Mouse (Mus musculus) heart, embryonic 15.5 days (tissue): ENCODE measurements around the gene Ksr1. TPM values are rescaled to one million over a fixed set of nuclear protein-coding genes. Genes with fewer than 3 reads are reported as not detected.

ENCODE experiments used
- ATAC-seq: fragments of 200-750 bp; cut with Nextera tagmentation; replicated peaks from 2 replicates; pipeline ENCODE4 v1.8.0; 2017; ENCODE audit warnings: low read depth, moderate TSS enrichment; ENCODE audit not compliant: insufficient number of reproducible peaks, insufficient read depth, low FRiP score
- H3K27ac ChIP-seq: fragments of 300-500 bp; sonication (generic); 2 replicates; pipeline ENCODE4 v1.5.1; 2015; ENCODE audit warnings: mild to moderate bottlenecking, inconsistent platforms
- H3K27me3 ChIP-seq: fragments of 300-500 bp; sonication (generic); 2 replicates; pipeline ENCODE4 v1.6.1; 2015; ENCODE audit warnings: inconsistent platforms
- H3K36me3 ChIP-seq: fragments of 300-500 bp; sonication (generic); 2 replicates; pipeline ENCODE4 v1.6.1; 2015; ENCODE audit warnings: mild to moderate bottlenecking, inconsistent platforms
- H3K4me1 ChIP-seq: fragments of 300-500 bp; sonication (generic); replicated peaks from 2 replicates; pipeline ENCODE4 v1.6.1; 2015; ENCODE audit warnings: inconsistent platforms
- H3K4me2 ChIP-seq: fragments of 300-500 bp; sonication (generic); 2 replicates; pipeline ENCODE4 v1.6.1; 2015; ENCODE audit warnings: inconsistent platforms, mild to moderate bottlenecking, moderate library complexity
- H3K4me3 ChIP-seq: fragments of 300-500 bp; sonication (generic); 2 replicates; pipeline ENCODE4 v1.5.1; 2015; ENCODE audit warnings: mild to moderate bottlenecking, inconsistent platforms
- H3K9ac ChIP-seq: fragments of 300-500 bp; sonication (generic); 2 replicates; pipeline ENCODE4 v1.6.1; 2015; ENCODE audit warnings: mild to moderate bottlenecking, inconsistent platforms
- H3K9me3 ChIP-seq: fragments of 300-500 bp; sonication (generic); replicated peaks from 2 replicates; pipeline ENCODE4 v1.6.1; 2016; ENCODE audit warnings: inconsistent platforms
- WGBS: fragments of 180-500 bp; shearing (Covaris S2); methylation state at CpG from one replicate; pipeline ENCODE4 v1.1.7; 2015; ENCODE audit warnings: mixed read lengths; 5-methylcytosine and 5-hydroxymethylcytosine counted together
- polyA plus RNA-seq: library from polyadenylated mRNA; unstranded; fragments of >200 nt; fragmentation: Nextera tagmentation; extraction: Ambion mirVana; gene quantifications from 2 replicates; pipeline ENCODE4 v1.2.1, GENCODE M21; 2015

The Ksr1 gene
- polyA plus RNA-seq, 1 experiment from 2014 or later, result 3.2 TPM

- peaks cover 36% of the 10 kb centered on the region for H3K4me1 ChIP-seq
- no peak overlapping the region for H3K27ac ChIP-seq
- WGBS, result 78% methylated on average over 3 of the region's 3 CpGs
- ATAC-seq, result no peak; the same call in 1 of the 2 replicates
- H3K4me2 ChIP-seq, result no peak overlapping the region
- H3K27me3 ChIP-seq, result no peaks in the 10 kb centered on the region
- no peaks in the 10 kb centered on the region for H3K9me3 ChIP-seq
- H3K4me3 ChIP-seq, result no peak overlapping the region
- no peak overlapping the region for H3K9ac ChIP-seq
- no peaks in the 10 kb centered on the region for H3K36me3 ChIP-seq
These were observed 26.1 kb downstream of the Ksr1 start for GRCm38 (mm10) chr11:79120087-79120486.

GRCm38 (mm10) chr11:79118918-79119377 lies 27.3 kb downstream of the Ksr1 start:
- 67% methylated on average over 5 of the region's 5 CpGs for WGBS
- Histone ChIP-seq H3K27ac (no peak overlapping the region), H3K27me3 (no peaks in the 10 kb centered on the region), H3K9ac (no peak overlapping the region), H3K4me1 (peaks cover 41% of the 10 kb centered on the region), H3K4me2 (no peak overlapping the region), H3K36me3 (no peaks in the 10 kb centered on the region), H3K4me3 (no peak overlapping the region), H3K9me3 (no peaks in the 10 kb centered on the region)
- ATAC-seq, result no peak

GRCm38 (mm10) chr11:79116665-79117064 lies 29.5 kb downstream of the Ksr1 start:
- ATAC-seq, result no peak
- Histone ChIP-seq H3K9me3 (no peaks in the 10 kb centered on the region), H3K36me3 (no peaks in the 10 kb centered on the region), H3K4me3 (no peak overlapping the region), H3K4me1 (peaks cover 41% of the 10 kb centered on the region), H3K27ac (no peak overlapping the region), H3K9ac (no peak overlapping the region), H3K27me3 (no peaks in the 10 kb centered on the region), H3K4me2 (no peak overlapping the region)
- WGBS, result 35% methylated on average over 9 of the region's 9 CpGs

GRCm38 (mm10) chr11:79115659-79116058 lies 30.5 kb downstream of the Ksr1 start:
- H3K4me3 ChIP-seq, result no peak overlapping the region
- 71% methylated on average over 8 of the region's 8 CpGs for WGBS
- no peak overlapping the region for H3K9ac ChIP-seq
- no peaks in the 10 kb centered on the region for H3K9me3 ChIP-seq
- no peak overlapping the region for H3K27ac ChIP-seq
- no peaks in the 10 kb centered on the region for H3K27me3 ChIP-seq
- no peaks in the 10 kb centered on the region for H3K36me3 ChIP-seq
- ATAC-seq, result no peak
- H3K4me1 ChIP-seq, result peaks cover 41% of the 10 kb centered on the region
- H3K4me2 ChIP-seq, result no peak overlapping the region

GRCm38 (mm10) chr11:79114061-79114460 lies 32.1 kb downstream of the Ksr1 start:
- Histone ChIP-seq H3K4me3 (no peak overlapping the region), H3K27ac (no peak overlapping the region), H3K4me1 (peaks cover 46% of the 10 kb centered on the region), H3K4me2 (no peak overlapping the region), H3K9me3 (no peaks in the 10 kb centered on the region), H3K9ac (no peak overlapping the region), H3K27me3 (no peaks in the 10 kb centered on the region), H3K36me3 (no peaks in the 10 kb centered on the region)
- ATAC-seq, result no peak
- WGBS, result 67% methylated on average over 6 of the region's 6 CpGs

DNA sequence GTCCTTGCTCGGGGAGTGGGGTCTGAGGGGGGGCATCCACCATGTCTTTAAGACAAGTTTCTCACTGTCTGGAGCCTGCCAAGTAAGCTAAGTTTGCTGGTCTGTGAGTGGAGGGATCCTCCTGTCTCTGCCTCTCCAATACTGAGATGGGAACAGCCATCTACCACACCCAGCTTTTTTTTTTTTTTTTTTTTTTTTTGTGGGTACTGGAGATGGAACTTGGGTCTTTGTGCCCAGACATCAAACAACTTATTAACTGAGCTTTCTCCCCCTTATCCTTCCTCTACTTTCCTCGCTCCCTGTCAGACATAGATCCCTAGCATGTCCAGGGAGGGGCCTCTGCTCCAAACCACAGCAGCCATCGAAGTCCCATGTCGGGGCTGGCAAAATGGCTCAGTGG lies 32.8 kb downstream of the Ksr1 start:
- no peak overlapping the region for H3K9ac ChIP-seq
- no peaks in the 10 kb centered on the region for H3K27me3 ChIP-seq
- H3K27ac ChIP-seq, result no peak overlapping the region
- 84% methylated on average over 4 of the region's 4 CpGs for WGBS
- peaks cover 44% of the 10 kb centered on the region for H3K4me1 ChIP-seq
- H3K9me3 ChIP-seq, result no peaks in the 10 kb centered on the region
- no peak for ATAC-seq
- no peak overlapping the region for H3K4me3 ChIP-seq
- no peaks in the 10 kb centered on the region for H3K36me3 ChIP-seq
- no peak overlapping the region for H3K4me2 ChIP-seq

- Histone ChIP-seq H3K9ac (no peak overlapping the region), H3K27ac (no peak overlapping the region), H3K9me3 (no peaks in the 10 kb centered on the region), H3K4me2 (no peak overlapping the region), H3K36me3 (no peaks in the 10 kb centered on the region), H3K4me3 (no peak overlapping the region), H3K27me3 (no peaks in the 10 kb centered on the region), H3K4me1 (peaks cover 48% of the 10 kb centered on the region)
- no peak for ATAC-seq
- 50% methylated on average over 19 of the region's 19 CpGs for WGBS
These were observed 33.5 kb downstream of the Ksr1 start for GRCm38 (mm10) chr11:79112559-79113302.

DNA sequence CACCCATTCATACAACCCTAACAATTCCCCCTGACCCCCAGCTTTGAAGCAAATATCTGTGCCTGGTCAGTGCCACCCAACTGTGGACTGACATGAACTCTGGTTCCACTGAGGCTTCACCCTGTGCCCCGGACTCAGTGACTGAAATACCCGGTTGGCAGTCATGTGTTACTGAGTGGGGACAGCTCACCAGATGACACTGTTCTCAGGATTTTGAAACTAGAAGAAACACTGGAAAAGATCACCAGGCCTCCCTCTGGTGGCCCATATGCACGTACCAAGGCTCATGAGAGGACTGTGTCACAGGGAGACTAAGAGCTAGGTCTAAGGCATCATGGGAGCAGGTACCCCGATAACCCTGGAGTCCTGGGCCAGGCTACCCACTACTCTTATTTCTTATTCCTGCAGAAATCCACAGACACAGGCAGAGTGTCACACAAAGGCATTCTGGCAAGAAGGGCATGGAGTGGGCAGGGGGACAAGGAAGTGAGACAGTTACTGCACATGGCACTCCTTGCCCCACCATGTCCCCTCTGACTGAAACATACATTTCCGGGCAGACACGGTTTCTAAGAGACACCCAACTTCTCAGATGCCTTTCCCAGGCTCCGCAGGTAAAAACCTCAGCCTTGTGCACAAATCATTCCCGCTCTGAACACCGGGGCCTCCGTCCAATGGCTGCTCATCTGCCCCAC lies 34.2 kb downstream of the Ksr1 start:
- Histone ChIP-seq H3K4me1 (peaks cover 51% of the 10 kb centered on the region), H3K9me3 (no peaks in the 10 kb centered on the region), H3K4me2 (no peak overlapping the region), H3K4me3 (no peak overlapping the region), H3K27ac (no peak overlapping the region), H3K27me3 (no peaks in the 10 kb centered on the region), H3K9ac (no peak overlapping the region), H3K36me3 (no peaks in the 10 kb centered on the region)
- WGBS, result 86% methylated on average over 10 of the region's 10 CpGs
- ATAC-seq, result no peak

GRCm38 (mm10) chr11:79110446-79110845 lies 35.8 kb downstream of the Ksr1 start:
- no peak for ATAC-seq
- H3K4me3 ChIP-seq, result no peak overlapping the region
- H3K36me3 ChIP-seq, result no peaks in the 10 kb centered on the region
- H3K27me3 ChIP-seq, result no peaks in the 10 kb centered on the region
- no peaks in the 10 kb centered on the region for H3K9me3 ChIP-seq
- H3K27ac ChIP-seq, result peak overlapping the region; percentile 37
- 66% methylated on average over 4 of the region's 4 CpGs for WGBS
- H3K9ac ChIP-seq, result no peak overlapping the region
- no peak overlapping the region for H3K4me2 ChIP-seq
- peaks cover 48% of the 10 kb centered on the region for H3K4me1 ChIP-seq

DNA sequence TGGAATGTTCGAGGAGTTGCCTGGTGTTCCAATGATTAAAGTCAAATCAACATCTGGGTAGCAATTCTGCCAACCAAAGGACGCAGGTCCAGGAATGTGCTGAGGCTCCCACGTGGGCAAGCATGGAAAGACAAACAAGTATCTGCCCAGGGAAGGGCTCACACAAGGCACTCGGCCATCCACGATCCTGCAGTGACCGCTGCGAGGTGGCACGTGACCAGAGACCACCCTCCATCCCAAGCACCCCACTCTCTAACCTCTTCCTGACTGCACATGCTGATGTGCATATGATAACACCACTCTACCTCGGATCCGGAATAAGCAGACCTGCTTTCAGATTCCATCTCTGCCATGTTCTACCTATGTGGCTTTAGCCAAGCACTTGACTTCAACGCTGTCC lies 38.3 kb downstream of the Ksr1 start:
- Histone ChIP-seq H3K27ac (no peak overlapping the region), H3K27me3 (no peaks in the 10 kb centered on the region), H3K4me1 (peaks cover 50% of the 10 kb centered on the region), H3K4me3 (no peak overlapping the region), H3K36me3 (no peaks in the 10 kb centered on the region), H3K9me3 (no peaks in the 10 kb centered on the region), H3K4me2 (no peak overlapping the region), H3K9ac (no peak overlapping the region)
- no peak for ATAC-seq
- WGBS, result 78% methylated on average over 11 of the region's 11 CpGs

- Histone ChIP-seq H3K27ac (no peak overlapping the region), H3K36me3 (no peaks in the 10 kb centered on the region)
These were observed 41.2 kb downstream of the Ksr1 start for GRCm38 (mm10) chr11:79104998-79105397.

GRCm38 (mm10) chr11:79104538-79104937 lies 41.7 kb downstream of the Ksr1 start:
- Histone ChIP-seq H3K27ac (no peak overlapping the region), H3K4me3 (no peak overlapping the region), H3K4me1 (peaks cover 29% of the 10 kb centered on the region), H3K9ac (no peak overlapping the region), H3K36me3 (no peaks in the 10 kb centered on the region), H3K4me2 (no peak overlapping the region), H3K9me3 (no peaks in the 10 kb centered on the region), H3K27me3 (no peaks in the 10 kb centered on the region)
- 80% methylated on average over 6 of the region's 6 CpGs for WGBS
- no peak for ATAC-seq

More at GRCm38 (mm10) chr11:79104998-79105397, 41.2 kb downstream of the Ksr1 start:
- Histone ChIP-seq H3K9ac (no peak overlapping the region), H3K4me3 (no peak overlapping the region), H3K9me3 (no peaks in the 10 kb centered on the region), H3K27me3 (no peaks in the 10 kb centered on the region), H3K4me1 (peaks cover 33% of the 10 kb centered on the region), H3K4me2 (no peak overlapping the region)
- 77% methylated on average over 6 of the region's 6 CpGs for WGBS
- no peak for ATAC-seq
